Mouse (Mus musculus) v-Abl transformed pro-B cells (cell line): ENCODE results near the gene Ddx5.
"Not testable (repeated sequence)": the region's sequence is repeated elsewhere in the genome, so short reads cannot be mapped to it uniquely, and the experiment has no call there.

Experiments
- in situ Hi-C, 2 experiments: fragments of 400-800 bp; cut with MboI; formaldehyde crosslinking; loops; one replicate each; pipeline ENCODE4 v1.15.1; 2025; ENCODE audit not compliant: unreplicated experiment in 2 of 2

The Ddx5 gene

DNA sequence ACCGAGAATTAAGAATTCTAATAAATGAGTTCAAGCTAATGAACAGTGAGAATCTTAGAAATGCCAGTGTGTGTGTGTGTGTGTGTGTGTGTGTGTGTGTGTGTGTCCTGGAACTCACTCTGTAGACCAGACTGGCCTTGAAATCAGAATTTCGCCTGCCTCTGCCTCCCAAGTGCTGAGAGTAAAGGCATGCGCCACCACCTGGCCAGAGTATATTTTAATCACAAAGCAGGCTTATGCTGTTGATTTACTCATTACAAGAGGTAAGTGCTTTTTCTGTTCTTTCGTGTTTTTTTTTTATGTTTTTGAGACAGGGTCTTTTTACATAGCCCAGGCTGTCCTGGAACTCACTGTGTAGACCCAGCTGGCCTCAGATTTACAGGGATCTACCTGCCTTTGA, 4.9 kb upstream of the Ddx5 start:
- in situ Hi-C loops, result no loop called here

DNA sequence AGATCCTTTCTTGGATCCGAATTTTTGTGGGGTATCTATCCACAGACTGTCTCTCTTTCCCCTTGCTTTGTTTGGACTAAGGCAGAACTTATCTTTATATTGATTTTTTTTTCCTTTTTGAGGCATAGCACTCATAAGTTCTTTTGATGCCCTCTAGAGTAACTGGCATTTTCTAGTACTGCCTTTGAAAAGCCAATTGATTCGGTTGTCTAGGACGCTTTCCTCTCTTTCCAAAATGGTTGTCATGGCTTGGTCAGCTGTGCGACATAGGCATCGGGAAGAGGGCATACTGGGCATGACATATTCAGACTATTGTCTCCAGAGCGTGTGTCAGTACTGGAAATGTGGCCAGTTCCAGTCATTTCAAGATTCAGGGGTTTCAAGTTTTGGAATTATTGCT, 664 bp upstream of the Ddx5 start:
- in situ Hi-C loops, result no loop called here

DNA sequence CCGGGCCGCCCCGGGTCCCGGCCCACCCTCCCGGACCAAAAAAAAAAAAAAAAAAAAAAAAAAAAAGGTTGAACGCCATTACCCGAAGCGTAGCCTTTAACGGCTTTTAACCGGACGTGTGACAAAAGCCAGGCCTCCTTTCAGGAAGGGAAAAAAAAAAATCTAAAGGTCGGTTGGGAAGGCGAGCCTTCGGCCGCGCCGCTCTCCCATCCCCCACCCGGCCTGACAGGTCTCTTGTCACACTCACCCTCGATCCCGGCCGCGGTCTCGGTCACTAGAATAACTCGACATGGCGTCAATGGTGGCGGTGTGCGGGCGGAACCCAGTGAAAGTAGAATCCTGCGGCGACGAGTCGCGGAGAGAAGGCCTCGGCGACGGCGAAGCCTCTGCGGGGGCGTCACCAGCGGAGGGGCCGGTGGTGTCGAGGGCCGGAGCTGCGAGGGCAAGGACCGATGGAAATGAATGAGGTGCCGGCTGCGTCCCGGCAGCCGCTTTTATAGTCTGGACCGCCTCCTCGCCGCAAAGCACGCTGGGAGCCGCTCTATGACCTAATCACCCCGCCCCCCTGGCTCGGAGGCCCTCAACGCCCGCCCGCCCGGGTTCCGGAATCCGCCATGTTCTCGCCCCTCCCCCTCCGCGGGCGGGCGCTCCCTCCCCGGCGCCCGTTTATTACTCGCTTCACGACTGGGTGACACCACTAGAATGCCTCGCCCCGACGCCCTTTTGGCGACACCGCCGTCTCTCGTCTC, 785 bp downstream of the Ddx5 start:
- in situ Hi-C loops, result no loop called here

DNA sequence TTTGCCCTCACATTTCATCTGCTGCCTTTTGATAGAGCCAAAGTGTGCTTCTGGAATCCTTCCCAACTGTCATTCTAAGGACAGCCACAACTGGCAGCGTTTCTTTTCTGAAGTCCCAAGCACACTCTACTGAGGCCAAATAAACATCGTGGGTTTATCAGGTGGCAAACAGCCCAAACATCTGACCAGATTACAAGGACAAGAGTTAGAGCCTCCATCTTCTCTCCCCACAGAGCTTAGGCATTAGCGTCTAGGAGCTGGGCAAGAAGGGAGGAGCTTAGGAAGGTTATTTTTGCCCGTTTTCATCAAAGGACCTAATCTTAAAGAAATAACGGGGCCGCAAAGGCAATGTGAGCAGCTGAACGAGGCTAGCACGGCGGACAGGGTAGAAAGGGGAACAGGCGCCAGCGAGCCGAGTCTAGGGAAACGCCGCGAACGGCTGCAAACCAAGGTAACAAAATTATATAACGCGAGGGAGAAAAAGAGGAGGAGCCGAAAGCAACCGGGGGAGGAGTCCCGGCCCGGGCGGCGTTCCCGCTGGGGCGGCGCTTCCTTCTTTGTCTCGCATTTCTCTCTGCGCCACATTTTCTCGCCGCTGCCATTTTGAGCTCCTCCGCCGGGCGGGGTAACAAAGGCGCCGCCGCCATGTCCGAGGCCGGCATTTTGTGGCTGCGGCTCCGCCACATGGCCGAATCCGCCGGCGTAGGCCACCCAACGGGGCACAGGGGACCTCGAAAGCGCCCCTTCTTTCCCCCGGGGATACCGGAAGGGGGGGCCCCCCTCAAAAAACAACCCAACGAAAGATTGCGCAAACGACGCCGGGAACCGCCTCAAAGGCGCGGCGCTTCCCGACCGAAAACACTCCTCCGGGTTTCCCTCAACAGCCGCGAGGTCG, 1.6 kb downstream of the Ddx5 start:
- in situ Hi-C loops, result no loop called here

DNA sequence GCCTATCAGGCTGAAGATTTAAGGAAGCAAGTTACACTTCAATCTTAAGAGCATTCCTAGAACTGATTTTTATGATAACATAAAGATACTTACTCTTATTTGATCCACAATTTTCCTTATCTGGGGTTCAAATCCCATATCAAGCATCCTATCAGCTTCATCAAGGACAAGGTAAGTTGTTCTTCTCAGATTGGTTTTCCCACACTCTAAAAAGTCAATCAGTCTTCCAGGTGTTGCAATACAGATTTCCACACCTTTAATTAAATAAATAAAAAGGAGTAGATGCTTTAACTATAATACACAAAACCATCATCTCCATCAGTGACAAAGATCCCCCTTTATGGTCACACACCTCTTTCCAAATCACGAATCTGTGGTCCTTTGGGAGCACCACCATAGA, 3.9 kb downstream of the Ddx5 start:
- in situ Hi-C loops, result no loop called here

DNA sequence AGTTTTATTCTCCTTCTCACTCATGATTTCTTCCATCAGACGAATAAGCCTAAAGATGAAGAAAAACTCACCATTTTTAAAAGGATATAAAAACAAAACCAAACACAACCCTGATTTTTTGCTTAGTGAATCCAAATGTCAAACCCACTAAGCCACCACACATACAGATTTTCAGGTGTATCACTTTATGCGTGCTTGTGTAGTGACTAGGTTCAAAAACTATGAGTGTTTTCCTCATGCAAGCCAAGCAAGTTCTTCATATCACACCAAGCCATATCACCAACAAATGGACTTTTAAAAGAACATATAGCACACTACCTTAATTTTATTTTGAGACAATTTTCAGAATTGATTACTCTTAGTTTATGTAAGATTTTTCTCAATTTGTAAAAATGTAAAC, 4.5 kb downstream of the Ddx5 start:
- in situ Hi-C loops, result no loop called here

DNA sequence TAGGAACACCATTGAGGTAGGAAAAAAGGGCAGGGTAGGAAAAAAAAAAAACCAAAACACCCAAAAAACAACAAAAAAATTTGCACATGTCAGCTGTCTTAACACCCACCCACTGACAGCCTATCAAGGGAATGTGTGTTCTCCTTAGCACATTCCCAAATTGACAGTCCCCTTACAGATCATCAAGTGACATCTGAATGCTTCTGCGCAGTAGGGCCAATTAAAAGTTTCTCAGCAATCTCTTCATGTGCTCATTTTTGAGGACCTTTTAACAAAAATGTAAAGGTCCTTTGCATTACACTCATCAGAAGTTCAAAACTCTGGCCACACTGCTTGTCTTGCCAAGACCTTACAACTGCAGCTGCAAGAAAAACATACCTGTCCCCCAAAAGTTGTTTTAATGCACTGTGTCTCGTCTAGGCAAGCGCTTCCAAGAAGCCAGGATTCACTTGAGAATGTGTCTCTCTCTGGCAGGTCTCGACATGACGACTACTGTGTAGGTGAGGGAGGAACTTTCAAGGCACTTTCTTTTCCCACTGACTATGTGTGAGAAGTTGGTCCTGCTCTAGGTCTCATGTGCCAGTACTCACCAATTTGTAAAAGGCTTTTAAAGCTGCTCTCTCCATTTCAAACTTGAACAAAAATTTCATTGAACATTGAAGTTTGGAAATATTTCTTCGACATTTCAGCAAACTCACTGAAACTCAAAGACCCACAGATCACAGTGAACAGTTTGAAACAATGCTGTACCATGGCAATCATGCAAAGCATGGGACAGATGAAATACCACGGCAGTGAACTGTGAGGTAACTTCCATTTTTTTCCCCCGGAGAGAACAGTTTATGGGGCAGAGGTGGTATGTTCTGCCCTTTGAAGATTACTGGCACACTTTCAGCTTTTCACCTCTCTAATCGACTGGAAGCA, 5.9 kb downstream of the Ddx5 start:
- in situ Hi-C loops, result no loop called here

DNA sequence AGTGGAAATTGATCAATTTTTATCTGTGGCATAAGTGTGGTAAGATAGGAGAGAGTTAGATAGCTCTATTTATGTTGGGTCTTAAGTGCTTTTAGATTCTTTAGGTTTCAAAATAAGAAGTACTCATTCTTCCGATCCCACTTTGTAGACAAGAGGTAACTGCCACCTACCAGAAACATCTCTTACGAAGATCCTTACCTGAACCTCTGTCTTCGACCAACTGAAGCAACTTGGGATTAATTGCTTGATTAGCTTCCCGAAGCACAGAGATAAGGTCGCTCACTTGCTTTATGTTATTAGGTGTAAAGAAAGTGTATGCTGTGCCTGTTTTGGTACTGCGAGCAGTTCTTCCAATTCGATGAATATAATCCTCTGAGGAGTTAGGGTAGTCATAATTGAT, 6.7 kb downstream of the Ddx5 start:
- in situ Hi-C loops, result not testable (repeated sequence)

DNA sequence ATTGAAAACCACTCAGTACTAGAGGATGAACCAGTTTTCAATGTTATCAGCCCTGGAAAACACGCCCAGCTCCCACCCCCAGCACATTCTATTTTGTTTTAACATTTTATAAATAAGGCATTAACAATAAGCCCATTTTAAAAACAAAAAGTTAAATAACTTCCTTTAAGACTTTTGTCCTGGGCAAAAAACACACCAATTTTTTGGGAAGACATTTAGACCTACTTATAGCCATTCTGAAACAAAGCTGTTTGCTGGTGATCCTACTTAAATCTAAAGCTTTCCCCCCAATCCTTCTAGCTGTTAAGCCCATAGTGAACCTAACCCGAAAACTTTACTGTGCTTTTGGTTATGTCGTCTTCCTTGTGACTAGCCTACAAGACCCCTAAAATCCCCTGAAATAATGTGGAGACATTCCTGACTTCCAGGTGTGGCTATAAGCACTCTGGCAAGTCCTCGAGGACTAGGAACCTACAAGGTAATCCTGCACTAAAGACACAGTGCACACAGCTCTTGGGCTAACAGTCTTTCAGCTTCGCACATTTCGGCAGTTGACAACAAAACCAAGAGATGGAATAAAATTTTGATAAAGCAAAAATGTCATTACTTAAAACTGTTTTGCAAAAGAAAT, 8.3 kb downstream of the Ddx5 start:
- in situ Hi-C loops, result no loop called here

DNA sequence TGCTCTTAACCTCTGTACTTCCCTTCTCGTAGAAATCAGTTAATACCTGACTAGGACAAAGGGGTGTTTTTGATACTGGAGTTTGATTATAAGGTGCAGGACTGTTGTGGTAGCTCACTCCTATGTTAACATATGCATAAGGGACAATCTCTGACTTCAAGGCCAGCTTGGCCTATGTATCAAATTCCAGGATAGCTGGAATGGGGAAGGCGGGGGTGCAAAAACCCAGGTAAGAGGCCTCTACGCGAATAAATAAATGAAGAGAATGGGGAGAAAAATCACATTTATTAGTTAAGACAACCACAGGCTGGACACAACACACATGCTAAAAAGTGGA, 8.9 kb downstream of the Ddx5 start:
- in situ Hi-C loops, result no loop called here

DNA sequence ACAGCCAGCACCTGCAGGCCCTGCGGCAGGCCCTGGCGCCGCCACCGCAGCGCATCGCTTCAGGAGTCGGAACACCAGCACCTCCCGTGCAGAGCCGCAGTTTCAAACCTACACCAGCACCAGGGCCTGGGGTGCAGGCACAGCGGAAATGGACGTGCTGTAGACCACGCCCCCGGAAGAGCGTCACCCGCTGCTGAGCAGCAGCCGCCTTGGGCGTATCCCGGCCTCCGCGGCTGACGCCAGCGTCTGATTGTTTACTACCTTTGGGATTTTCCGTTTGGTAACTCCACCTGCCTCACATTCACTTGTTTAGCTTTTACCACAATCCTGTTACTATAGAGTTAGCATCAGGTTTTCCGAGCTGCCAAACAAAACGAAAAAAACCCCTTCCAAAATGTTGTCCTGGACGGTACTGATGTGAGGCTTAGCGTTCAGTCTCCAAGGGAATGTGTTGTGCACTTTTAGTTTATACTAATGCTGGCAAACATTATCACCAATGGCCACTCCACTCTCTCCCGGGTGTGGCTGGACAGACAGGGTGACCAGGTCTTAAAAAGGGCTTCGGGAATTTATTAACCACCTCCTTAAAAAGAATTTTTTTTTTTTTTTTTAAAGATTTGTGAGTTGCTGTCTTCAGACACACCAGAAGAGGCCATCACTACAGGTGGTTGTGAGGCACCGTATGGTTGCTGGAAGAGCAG, 9.4 kb downstream of the Ddx5 start, which contains the start of gene Polg2:
TSS of gene Polg2 (minus strand) at position 150 of the 701 bp plus-strand sequence.
- in situ Hi-C loops, result loop anchor here in 1 of 2 experiments (5.0 kb wide), 1 partner anchor 37 kb away; no protein-coding TSS in a partner anchor

DNA sequence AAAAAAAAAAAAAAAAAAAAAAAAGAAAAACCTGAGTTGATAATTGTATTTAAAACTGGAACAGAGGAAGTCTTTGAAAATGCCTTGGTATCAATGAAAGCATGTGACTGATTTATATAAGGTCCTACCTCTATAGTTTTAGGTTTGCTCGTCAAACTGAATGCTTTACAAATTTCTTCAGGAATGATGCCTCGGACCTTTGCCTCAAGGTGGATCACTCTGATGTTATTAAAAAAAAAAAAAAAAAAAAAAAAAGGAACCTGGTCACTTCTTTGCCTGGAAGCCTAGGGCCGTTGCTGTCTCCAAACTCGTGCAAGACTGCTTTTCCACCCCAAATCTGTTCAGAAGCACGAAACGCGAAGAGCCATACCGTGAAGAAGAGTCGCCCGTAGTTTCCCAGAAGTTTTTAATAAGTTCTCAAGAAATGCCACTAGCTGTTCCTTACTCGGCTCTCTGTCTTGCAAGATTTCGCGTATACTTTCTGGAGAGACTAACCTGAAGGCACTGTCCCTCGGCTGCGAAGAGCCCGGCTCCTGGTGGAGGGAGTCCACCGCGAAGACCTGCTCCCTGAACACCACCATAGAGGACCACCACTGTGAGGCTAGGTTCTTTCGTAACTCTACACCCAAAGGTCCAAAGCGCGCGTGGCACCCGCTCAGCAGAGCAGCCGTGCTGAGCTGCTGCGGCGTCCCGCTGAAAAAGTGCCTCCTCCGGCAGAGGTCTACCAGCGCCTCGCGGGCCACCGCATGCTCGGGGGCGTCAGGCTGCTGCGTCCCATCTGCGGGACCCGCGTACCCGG, 10.2 kb downstream of the Ddx5 start:
- in situ Hi-C loops, result loop anchor here in 1 of 2 experiments (5.0 kb wide), 1 partner anchor 36 kb away; no protein-coding TSS in a partner anchor

DNA sequence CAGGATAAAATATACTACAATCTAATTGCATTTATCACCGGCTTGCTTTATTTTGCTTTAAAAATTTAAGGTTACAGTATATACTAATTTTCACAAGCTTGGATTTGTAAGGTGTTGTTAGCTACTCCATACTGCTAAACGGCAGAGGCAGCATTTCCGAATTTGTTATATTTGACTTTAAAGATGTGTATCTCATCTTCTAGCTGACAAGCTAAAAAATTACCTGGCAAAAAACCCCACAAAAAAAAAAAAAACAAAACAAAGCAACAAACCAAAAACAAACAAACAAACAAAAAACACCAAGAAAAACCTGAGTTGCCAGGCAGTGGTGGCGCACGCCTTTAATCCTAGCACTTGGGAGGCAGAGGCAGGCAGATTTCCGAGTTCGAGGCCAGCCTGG, 10.9 kb downstream of the Ddx5 start:
- in situ Hi-C loops, result loop anchor here in 1 of 2 experiments (5.0 kb wide), 1 partner anchor 36 kb away; no protein-coding TSS in a partner anchor

DNA sequence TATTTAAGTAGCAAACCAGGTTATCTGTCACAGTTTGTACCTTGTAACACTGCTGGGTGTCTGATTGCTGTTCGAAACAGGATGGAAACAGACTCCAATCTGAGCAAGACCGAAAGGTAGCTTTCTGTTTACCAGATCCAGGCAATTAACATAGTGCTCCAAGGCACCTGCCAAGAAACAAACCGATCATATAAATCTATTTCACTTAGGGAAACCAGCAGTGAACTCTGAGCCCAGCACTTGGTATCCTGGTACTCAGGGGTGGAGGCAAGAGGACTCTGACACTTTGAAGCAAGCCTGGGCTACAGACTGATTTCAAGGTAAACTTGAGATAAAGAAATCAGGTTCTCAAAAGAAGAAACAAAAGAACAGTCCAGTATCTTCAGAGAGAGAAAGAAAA, 11.6 kb downstream of the Ddx5 start:
- in situ Hi-C loops, result loop anchor here in 1 of 2 experiments (5.0 kb wide), 1 partner anchor 35 kb away; no protein-coding TSS in a partner anchor

DNA sequence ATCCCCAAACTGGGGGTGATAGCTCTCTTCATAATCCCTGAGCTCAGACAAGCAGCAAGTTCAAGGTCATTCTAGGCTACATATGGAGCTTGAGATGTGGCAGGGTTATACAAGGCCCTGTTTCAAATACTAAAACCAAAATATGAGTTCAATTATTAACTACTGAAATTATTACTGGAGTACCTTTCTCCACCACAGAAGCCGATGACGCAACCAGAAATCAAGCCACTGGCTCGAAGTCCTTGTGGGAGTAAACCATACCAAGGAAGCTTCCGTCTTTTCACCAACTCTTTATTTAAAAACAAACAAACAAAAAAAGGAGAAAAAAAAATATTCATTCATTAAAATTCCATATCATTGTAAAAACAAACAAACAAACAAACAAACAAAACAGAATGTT, 12.0 kb downstream of the Ddx5 start:
- in situ Hi-C loops, result loop anchor here in 1 of 2 experiments (5.0 kb wide), 1 partner anchor 35 kb away; no protein-coding TSS in a partner anchor

DNA sequence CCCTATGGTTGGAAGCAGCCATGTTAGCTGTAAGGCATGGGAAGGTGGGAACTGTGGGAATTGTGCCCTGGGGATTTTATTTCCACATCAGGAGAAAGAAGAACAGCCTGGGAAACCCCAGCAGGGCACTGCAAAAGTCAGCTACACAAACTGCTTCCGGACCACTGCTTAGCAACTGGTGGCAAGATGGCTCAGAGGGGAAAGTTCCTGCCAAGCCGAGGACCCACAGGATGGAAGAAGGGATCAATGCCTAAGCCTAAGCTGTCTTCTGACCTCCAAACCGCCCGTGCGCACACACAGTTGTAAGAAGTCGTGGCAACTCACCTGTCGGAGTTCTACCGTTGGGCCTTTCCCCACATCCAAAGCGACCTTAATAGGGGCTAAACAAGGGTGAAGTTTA, 15.9 kb downstream of the Ddx5 start:
- in situ Hi-C loops, result loop anchor here (5.0 to 25.0 kb wide), 2 partner anchors 126 to 261 kb away; no protein-coding TSS in a partner anchor

DNA sequence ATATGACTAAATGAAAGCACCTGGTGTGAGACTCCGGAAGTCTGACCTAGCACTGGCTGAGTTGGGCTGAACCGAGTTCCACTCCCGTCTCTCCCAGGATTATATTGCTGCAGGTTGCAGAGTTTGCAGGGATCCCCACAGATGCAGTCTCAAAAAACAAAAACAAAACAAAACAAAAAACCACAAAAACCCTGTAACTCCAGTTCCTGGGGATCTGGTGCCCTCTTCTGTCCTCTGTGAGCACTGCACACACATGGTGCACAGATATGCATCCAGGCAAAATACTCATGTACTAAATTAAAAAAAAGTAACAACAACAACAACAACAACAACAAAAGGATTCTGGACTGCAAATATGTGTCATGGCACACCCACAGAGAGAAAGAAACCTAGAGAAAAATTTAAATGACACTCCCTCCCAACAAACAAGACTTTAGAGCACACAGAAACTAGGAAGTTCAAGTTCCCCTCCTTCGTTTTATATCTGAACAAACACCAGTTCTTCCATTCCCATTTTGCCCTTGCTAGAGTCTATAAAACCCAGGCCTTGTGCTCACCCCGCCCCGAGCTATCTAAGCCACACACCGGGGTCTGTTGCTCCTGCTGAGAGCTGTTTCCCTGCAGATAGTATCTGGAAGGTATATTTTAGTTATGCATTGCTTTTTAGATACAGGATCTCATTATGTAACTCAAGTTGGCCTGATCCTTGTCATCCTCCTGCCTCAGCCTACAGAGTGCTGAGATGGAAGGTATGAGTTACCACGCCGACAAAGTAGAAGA, 18.6 kb downstream of the Ddx5 start:
- in situ Hi-C loops, result loop anchor here (5.0 to 25.0 kb wide), 2 partner anchors 123 to 258 kb away; no protein-coding TSS in a partner anchor

DNA sequence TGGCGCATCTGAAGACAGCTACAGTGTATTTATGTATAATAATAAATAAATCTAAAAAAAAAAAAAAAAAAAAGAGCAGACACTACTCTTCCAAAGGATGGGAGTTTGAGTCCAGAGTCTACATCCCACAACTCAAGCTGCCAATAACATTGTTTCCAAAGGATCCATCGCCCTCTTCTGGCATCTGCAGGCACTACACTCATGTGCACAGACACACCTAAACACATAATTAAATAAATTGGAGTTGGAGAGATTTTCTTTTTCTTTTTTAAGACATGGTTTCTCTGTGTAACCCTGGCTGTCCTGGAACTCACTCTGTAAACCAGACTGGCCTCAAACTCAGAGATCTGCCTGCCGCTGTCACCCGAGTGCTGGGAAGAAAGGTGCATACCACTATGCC, 21.5 kb downstream of the Ddx5 start:
- in situ Hi-C loops, result loop anchor here in 1 of 2 experiments (25.0 kb wide), 1 partner anchor 255 kb away; no protein-coding TSS in a partner anchor
